Mouse (Mus musculus): ENCODE measurements at regions not wholly inside any gene's neighbourhood (a gene's known extent, or its start where the extent isn't known, plus 50 kb on each side); places are given as distances from the start of the nearest gene placed in this dataset.

- no peak for DNase-seq (ENCODE audit: low read depth)
Observed at GRCm38 (mm10) chr12:12706326-12706920, 235.3 kb downstream of the Mycn start.

GRCm38 (mm10) chr12:12701735-12702134 is 240.0 kb downstream of the Mycn start:
- DNase-seq (ENCODE audit: low read depth): no peak

- no peak for DNase-seq (ENCODE audit: low read depth)
Observed at GRCm38 (mm10) chr12:12701060-12701667, 240.6 kb downstream of the Mycn start.

GRCm38 (mm10) chr12:12693838-12694777 is 247.6 kb downstream of the Mycn start:
- DNase-seq (ENCODE audit: low read depth): no peak

- DNase-seq (ENCODE audit: low read depth): no peak
Observed at GRCm38 (mm10) chr12:12687376-12687775, 254.3 kb downstream of the Mycn start.

GRCm38 (mm10) chr12:12685217-12685522 is 256.5 kb downstream of the Mycn start:
- DNase-seq (ENCODE audit: low read depth): no peak

GRCm38 (mm10) chr12:12684481-12685216 is 257.1 kb downstream of the Mycn start:
- no peak for DNase-seq (ENCODE audit: low read depth)

GRCm38 (mm10) chr12:12683733-12684470 is 257.8 kb downstream of the Mycn start:
- DNase-seq (ENCODE audit: low read depth): no peak

- DNase-seq (ENCODE audit: low read depth): no peak
Observed at GRCm38 (mm10) chr12:12681101-12681500, 260.6 kb downstream of the Mycn start.

GRCm38 (mm10) chr12:12680371-12680921 is 261.3 kb downstream of the Mycn start:
- no peak for DNase-seq (ENCODE audit: low read depth)

- DNase-seq (ENCODE audit: low read depth): no peak
Observed at GRCm38 (mm10) chr12:12676676-12677075, 265.0 kb downstream of the Mycn start.

GRCm38 (mm10) chr12:12669931-12670330 is 271.8 kb downstream of the Mycn start:
- DNase-seq (ENCODE audit: low read depth): no peak

GRCm38 (mm10) chr12:12668919-12669318 is 272.8 kb downstream of the Mycn start:
- DNase-seq (ENCODE audit: low read depth): no peak

GRCm38 (mm10) chr12:12655611-12656010 is 286.1 kb downstream of the Mycn start:
- no peak for DNase-seq (ENCODE audit: low read depth)

- DNase-seq (ENCODE audit: low read depth): no peak
Observed at GRCm38 (mm10) chr12:12655184-12655583, 286.5 kb downstream of the Mycn start.

GRCm38 (mm10) chr12:12652361-12652760 is 289.4 kb downstream of the Mycn start:
- no peak for DNase-seq (ENCODE audit: low read depth)

GRCm38 (mm10) chr12:12650309-12650708 is 291.4 kb downstream of the Mycn start:
- DNase-seq (ENCODE audit: low read depth): no peak

GRCm38 (mm10) chr12:12647467-12647866 is 294.2 kb downstream of the Mycn start:
- no peak for DNase-seq (ENCODE audit: low read depth)

- DNase-seq (ENCODE audit: low read depth): no peak
Observed at GRCm38 (mm10) chr12:12645183-12645582, 296.5 kb downstream of the Mycn start.

- no peak for DNase-seq (ENCODE audit: low read depth)
Observed at GRCm38 (mm10) chr12:12643247-12643963, 298.3 kb downstream of the Mycn start.

- no peak for DNase-seq (ENCODE audit: low read depth)
Observed at GRCm38 (mm10) chr12:12635308-12635707, 306.4 kb downstream of the Mycn start.
